Mouse (Mus musculus): ENCODE data around the gene Ctps2.

DNA sequence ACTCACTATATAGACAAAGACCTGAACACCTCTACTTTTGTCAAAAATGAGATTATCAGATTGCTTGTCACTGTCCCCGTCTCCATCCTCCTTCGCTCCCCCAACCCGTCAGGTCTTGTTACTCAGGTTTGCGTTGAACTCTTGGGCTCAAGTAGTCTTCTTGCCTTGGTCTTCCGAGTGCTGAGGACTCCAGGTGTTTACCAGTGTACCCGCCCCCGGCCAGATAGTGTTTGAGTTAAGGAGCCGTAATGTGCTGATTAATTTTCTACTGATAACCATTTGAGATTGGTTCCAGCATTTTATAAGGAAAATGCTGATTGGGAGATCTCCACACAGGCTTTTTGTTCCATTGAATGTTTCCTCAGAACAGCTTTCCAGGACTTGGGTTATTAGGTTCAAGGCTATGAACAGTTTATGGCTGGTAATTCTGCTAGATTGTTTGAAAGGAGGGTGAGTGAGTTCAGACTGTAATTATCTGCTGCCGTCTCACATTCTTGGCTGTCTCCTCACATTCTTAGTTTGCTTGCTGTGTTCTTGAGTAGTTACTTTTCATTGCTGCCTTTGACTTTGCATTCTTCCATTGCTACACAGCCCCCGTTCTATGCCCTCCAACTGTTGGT, 85.9 kb downstream of the Ctps2 start:
- no peak for TF ChIP-seq POU5F1 (IDR thresholded peaks at IDR 0.05; ENCODE audit: borderline replicate concordance, low read length)
- TF ChIP-seq CTCF (conservative IDR thresholded peaks at IDR 0.05; ENCODE audit: low read length), result no peak
